Mouse (Mus musculus): ENCODE results near the gene Gal3st2. TPM values are rescaled to one million over a fixed set of nuclear protein-coding genes. Genes with fewer than 3 reads are reported as not detected.

Gal3st2 gene
- total RNA-seq (2023): not detected

DNA sequence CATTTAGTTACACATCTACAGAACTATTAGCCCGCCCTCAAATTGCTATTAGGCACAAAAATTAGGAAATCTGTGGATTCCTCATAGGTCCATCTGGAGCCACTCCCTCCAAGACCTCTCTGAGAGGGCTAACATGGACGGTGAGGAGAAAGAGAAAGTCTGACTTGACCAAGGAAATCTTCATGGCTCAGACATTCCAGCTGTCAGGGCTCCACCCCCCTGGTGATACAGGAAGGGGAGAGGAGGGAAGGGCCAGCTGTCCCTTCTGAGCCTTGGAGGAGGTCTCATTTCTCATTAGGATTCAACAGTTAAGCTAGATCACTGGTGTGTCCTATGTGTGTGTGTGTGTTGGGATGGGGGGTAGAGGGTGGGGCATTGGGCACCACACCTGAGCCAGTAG is at the start of gene Gal3st2:
Gene Gal3st2, plus strand, starts transcription at position 259 of the 400 bp plus-strand sequence.

DNA sequence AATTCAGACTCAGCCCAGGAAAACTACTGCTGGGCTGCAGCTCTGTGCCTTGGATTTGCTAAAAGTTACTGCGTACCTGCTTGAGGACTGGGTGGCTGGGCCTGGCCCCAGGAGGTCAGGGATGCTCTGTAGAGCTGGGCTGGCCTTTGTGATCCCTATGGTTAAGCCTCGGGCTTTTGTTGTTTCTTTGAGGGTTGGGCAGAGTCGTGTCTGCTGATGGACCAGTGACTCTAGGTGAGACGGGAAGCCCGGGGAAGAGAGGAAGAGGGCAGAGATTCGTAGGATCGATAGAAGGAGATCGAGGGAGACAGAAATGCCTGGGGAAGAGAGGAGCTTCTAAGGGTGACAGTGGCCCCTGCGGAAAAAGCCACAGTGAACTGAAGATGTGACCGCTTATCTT is 36.5 kb upstream of the Gal3st2 start, which contains the start of gene D2hgdh:
Gene D2hgdh, plus strand, starts transcription at position 301 of the 400 bp plus-strand sequence.

DNA sequence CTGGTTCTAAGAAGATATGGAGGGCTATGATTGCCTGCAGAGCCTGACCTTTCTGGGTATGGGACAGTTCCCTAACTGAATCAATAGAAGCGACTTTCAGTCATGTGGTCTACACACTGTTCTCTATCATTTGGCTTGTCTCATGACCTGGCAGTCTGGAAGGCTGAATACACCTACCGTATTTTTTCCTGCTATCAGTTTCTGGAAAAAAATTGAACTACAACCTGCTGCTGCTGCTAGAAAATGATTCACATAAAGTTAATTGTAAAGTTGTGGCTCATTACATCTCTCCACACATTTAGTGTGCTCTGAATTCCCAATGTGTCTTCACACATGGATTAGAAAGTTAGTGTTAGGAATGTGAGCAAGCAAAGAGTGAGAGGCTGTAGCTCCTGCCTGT is 56.9 kb downstream of the Gal3st2 start, which contains the start of gene Gal3st2b:
Gene Gal3st2b, plus strand, starts transcription at position 301 of the 400 bp plus-strand sequence.

Other genes with a start within 250 kb of the Gal3st2 start
- gene Stk25, start 202.6 kb upstream of the Gal3st2 start, total RNA-seq (2023): 10 to 100 TPM; 52.7 to 69.5 TPM
- not detected for gene Bok, start 175.6 kb upstream of the Gal3st2 start, total RNA-seq (2023)
- gene Atg4b, start 109.8 kb upstream of the Gal3st2 start, total RNA-seq (2023): 10 to 100 TPM; 73.8 to 79.9 TPM
- 10 to 100 TPM; 14.1 to 18.4 TPM for gene Thap4, start 106.4 kb upstream of the Gal3st2 start, total RNA-seq (2023)
- gene Dtymk, start 59.4 kb upstream of the Gal3st2 start, total RNA-seq (2023): 10 to 100 TPM; 21.9 to 23.2 TPM
- 10 to 100 TPM; 18.7 to 23.5 TPM for gene Ing5, start 57.3 kb upstream of the Gal3st2 start, total RNA-seq (2023)
- gene D2hgdh, start 36.4 kb upstream of the Gal3st2 start, total RNA-seq (2023): 10 to 100 TPM; 21.0 to 23.5 TPM
- under 1 TPM; 0.50 to 0.82 TPM for gene Gal3st2b, start 57.0 kb downstream of the Gal3st2 start, total RNA-seq (2023)
- under 1 TPM; 0.06 to 0.16 TPM for gene Gal3st2c, start 129.2 kb downstream of the Gal3st2 start, total RNA-seq (2023)
- gene Neu4, start 159.1 kb downstream of the Gal3st2 start, total RNA-seq (2023): not detected
- under 1 TPM in 1 of 2 experiments, not detected in 1; 0.66 TPM for gene Pdcd1, start 191.2 kb downstream of the Gal3st2 start, total RNA-seq (2023)

All from monocyte, adult 59 days (primary cell).